Mouse (Mus musculus): ENCODE data around the gene Krtap9-3. TPM values are rescaled to one million over a fixed set of nuclear protein-coding genes. Genes with fewer than 3 reads are reported as not detected.
"Not testable (repeated sequence)": the region's sequence is repeated elsewhere in the genome, so short reads cannot be mapped to it uniquely, and the experiment has no call there.

The Krtap9-3 gene
- polyA plus RNA-seq, 1 experiment = not detected

- TF ChIP-seq POLR2A (IDR thresholded peaks at IDR 0.05; ENCODE audit: borderline replicate concordance, control insufficient read depth, low read depth, low read length) (no peak), CTCF (IDR thresholded peaks at IDR 0.05; ENCODE audit: control insufficient read depth, insufficient read depth, low read length) (no peak)
- WGBS = 81% methylated on average over 4 of the region's 4 CpGs
- Histone ChIP-seq H3K4me1 (ENCODE audit: control insufficient read depth, insufficient read depth, low read length) (no peaks in the 10 kb centered on the region), H3K4me3 (replicated peaks; ENCODE audit: control insufficient read depth, low read depth, low read length) (no peak within 1 kb of the TSS), H3K27ac (ENCODE audit: control insufficient read depth, insufficient read depth, low read depth, low read length, poor library complexity) (no peak within 1 kb of the TSS)
Measured at GRCm38 (mm10) chr11:99628138-99628537, 30.2 kb upstream of the Krtap9-3 start, which contains the start of gene Krtap4-1. Gene Krtap4-1 (minus strand): TSS chr11:99628238.

GRCm38 (mm10) chr11:99620335-99620734 is 22.4 kb upstream of the Krtap9-3 start, which contains the start of gene Gm11562:
Gene Gm11562 (minus strand): TSS chr11:99620435.
- TF ChIP-seq CTCF (IDR thresholded peaks at IDR 0.05; ENCODE audit: control insufficient read depth, insufficient read depth, low read length) (no peak), POLR2A (IDR thresholded peaks at IDR 0.05; ENCODE audit: borderline replicate concordance, control insufficient read depth, low read depth, low read length) (no peak)
- H3K4me1 ChIP-seq (ENCODE audit: control insufficient read depth, insufficient read depth, low read length) = no peaks in the 10 kb centered on the region
- H3K4me3 ChIP-seq (replicated peaks; ENCODE audit: control insufficient read depth, low read depth, low read length) = no peak within 1 kb of the TSS
- 69% methylated on average over 2 of the region's 2 CpGs for WGBS
- H3K27ac ChIP-seq (ENCODE audit: control insufficient read depth, insufficient read depth, low read depth, low read length, poor library complexity) = no peak within 1 kb of the TSS

GRCm38 (mm10) chr11:99614796-99615363 is 17.0 kb upstream of the Krtap9-3 start, which contains the start of gene Krtap2-4:
Gene Krtap2-4 (minus strand): TSS chr11:99614846.
- H3K27ac ChIP-seq (ENCODE audit: control insufficient read depth, insufficient read depth, low read depth, low read length, poor library complexity) = no peak within 1 kb of the TSS
- no peaks in the 10 kb centered on the region for H3K4me1 ChIP-seq (ENCODE audit: control insufficient read depth, insufficient read depth, low read length)
- WGBS = 53% methylated on average over 3 of the region's 3 CpGs
- no peak within 1 kb of the TSS for H3K4me3 ChIP-seq (replicated peaks; ENCODE audit: control insufficient read depth, low read depth, low read length)
- no peak for TF ChIP-seq POLR2A (IDR thresholded peaks at IDR 0.05; ENCODE audit: borderline replicate concordance, control insufficient read depth, low read depth, low read length)
- TF ChIP-seq CTCF (IDR thresholded peaks at IDR 0.05; ENCODE audit: control insufficient read depth, insufficient read depth, low read length) = no peak

GRCm38 (mm10) chr11:99610089-99610488 is 12.2 kb upstream of the Krtap9-3 start, which contains the start of gene Gm11937:
Gene Gm11937 (minus strand): TSS chr11:99610189.
- WGBS = 38% methylated on average over 2 of the region's 2 CpGs
- H3K27ac ChIP-seq (ENCODE audit: control insufficient read depth, insufficient read depth, low read depth, low read length, poor library complexity); H3K4me3 ChIP-seq (replicated peaks; ENCODE audit: control insufficient read depth, low read depth, low read length); H3K4me1 ChIP-seq (ENCODE audit: control insufficient read depth, insufficient read depth, low read length): not testable (repeated sequence)

GRCm38 (mm10) chr11:99609126-99609525 is 11.2 kb upstream of the Krtap9-3 start:
- Histone ChIP-seq H3K27ac (ENCODE audit: control insufficient read depth, insufficient read depth, low read depth, low read length, poor library complexity) (no peak overlapping the region), H3K4me1 (ENCODE audit: control insufficient read depth, insufficient read depth, low read length) (no peaks in the 10 kb centered on the region), H3K4me3 (replicated peaks; ENCODE audit: control insufficient read depth, low read depth, low read length) (no peak overlapping the region)
- TF ChIP-seq CTCF (IDR thresholded peaks at IDR 0.05; ENCODE audit: control insufficient read depth, insufficient read depth, low read length) (no peak), POLR2A (IDR thresholded peaks at IDR 0.05; ENCODE audit: borderline replicate concordance, control insufficient read depth, low read depth, low read length) (no peak)
- 63% methylated on average over 1 of the region's 1 CpGs for WGBS

GRCm38 (mm10) chr11:99603208-99603607 is 5.3 kb upstream of the Krtap9-3 start, which contains the start of gene Gm11938:
Gene Gm11938 (minus strand): TSS chr11:99603308.
- not testable (repeated sequence) for H3K4me3 ChIP-seq (replicated peaks; ENCODE audit: control insufficient read depth, low read depth, low read length); H3K4me1 ChIP-seq (ENCODE audit: control insufficient read depth, insufficient read depth, low read length); H3K27ac ChIP-seq (ENCODE audit: control insufficient read depth, insufficient read depth, low read depth, low read length, poor library complexity)
- 43% methylated on average over 1 of the region's 1 CpGs for WGBS

- no peak for TF ChIP-seq POLR2A (IDR thresholded peaks at IDR 0.05; ENCODE audit: borderline replicate concordance, control insufficient read depth, low read depth, low read length)
- TF ChIP-seq CTCF (IDR thresholded peaks at IDR 0.05; ENCODE audit: control insufficient read depth, insufficient read depth, low read length) = no peak
- no peaks in the 10 kb centered on the region for H3K4me1 ChIP-seq (ENCODE audit: control insufficient read depth, insufficient read depth, low read length)
- H3K4me3 ChIP-seq (replicated peaks; ENCODE audit: control insufficient read depth, low read depth, low read length) = no peak within 1 kb of the TSS
- no peak within 1 kb of the TSS for H3K27ac ChIP-seq (ENCODE audit: control insufficient read depth, insufficient read depth, low read depth, low read length, poor library complexity)
- 70% methylated on average over 6 of the region's 6 CpGs for WGBS
Measured at GRCm38 (mm10) chr11:99590981-99591380, 6.9 kb downstream of the Krtap9-3 start, which contains the start of gene Krtap1-3. Gene Krtap1-3 (minus strand): TSS chr11:99591339.

GRCm38 (mm10) chr11:99585096-99585495 is 12.8 kb downstream of the Krtap9-3 start:
- WGBS = 91% methylated on average over 7 of the region's 7 CpGs
- Histone ChIP-seq H3K27ac (ENCODE audit: control insufficient read depth, insufficient read depth, low read depth, low read length, poor library complexity) (no peak overlapping the region), H3K4me1 (ENCODE audit: control insufficient read depth, insufficient read depth, low read length) (no peaks in the 10 kb centered on the region), H3K4me3 (replicated peaks; ENCODE audit: control insufficient read depth, low read depth, low read length) (no peak overlapping the region)
- TF ChIP-seq POLR2A (IDR thresholded peaks at IDR 0.05; ENCODE audit: borderline replicate concordance, control insufficient read depth, low read depth, low read length) (no peak), CTCF (IDR thresholded peaks at IDR 0.05; ENCODE audit: control insufficient read depth, insufficient read depth, low read length) (no peak)

- Histone ChIP-seq H3K4me3 (replicated peaks; ENCODE audit: control insufficient read depth, low read depth, low read length) (no peak within 1 kb of the TSS), H3K27ac (ENCODE audit: control insufficient read depth, insufficient read depth, low read depth, low read length, poor library complexity) (no peak within 1 kb of the TSS), H3K4me1 (ENCODE audit: control insufficient read depth, insufficient read depth, low read length) (no peaks in the 10 kb centered on the region)
- 75% methylated on average over 5 of the region's 5 CpGs for WGBS
- TF ChIP-seq POLR2A (IDR thresholded peaks at IDR 0.05; ENCODE audit: borderline replicate concordance, control insufficient read depth, low read depth, low read length) = no peak
- TF ChIP-seq CTCF (IDR thresholded peaks at IDR 0.05; ENCODE audit: control insufficient read depth, insufficient read depth, low read length) = no peak
Measured at GRCm38 (mm10) chr11:99583245-99583704, 14.6 kb downstream of the Krtap9-3 start, which contains the start of gene Krtap1-4. Gene Krtap1-4 (minus strand): TSS chr11:99583654.
